Mouse (Mus musculus): ENCODE data around the gene Nfkbiz.

The Nfkbiz gene

GRCm38 (mm10) chr16:55804799-55805198 lies 33.9 kb downstream of the Nfkbiz start:
- no peak for DNase-seq (ENCODE audit: low read depth, low spot score)

GRCm38 (mm10) chr16:55801629-55802028 lies 37.1 kb downstream of the Nfkbiz start:
- DNase-seq (ENCODE audit: low read depth, low spot score): no peak

GRCm38 (mm10) chr16:55798845-55799244 lies 39.9 kb downstream of the Nfkbiz start:
- no peak for DNase-seq (ENCODE audit: low read depth, low spot score)

GRCm38 (mm10) chr16:55790326-55790725 lies 48.4 kb downstream of the Nfkbiz start:
- DNase-seq (ENCODE audit: low read depth, low spot score): no peak

GRCm38 (mm10) chr16:55789291-55789690 lies 49.4 kb downstream of the Nfkbiz start:
- no peak for DNase-seq (ENCODE audit: low read depth, low spot score)

GRCm38 (mm10) chr16:55788671-55789070 lies 50.0 kb downstream of the Nfkbiz start:
- no peak for DNase-seq (ENCODE audit: low read depth, low spot score)

GRCm38 (mm10) chr16:55787385-55788072 lies 51.2 kb downstream of the Nfkbiz start:
- DNase-seq (ENCODE audit: low read depth, low spot score): peak; percentile 22

- DNase-seq (ENCODE audit: low read depth, low spot score): peak; percentile 16
Observed at GRCm38 (mm10) chr16:55784379-55784778, 54.3 kb downstream of the Nfkbiz start.

- no peak for DNase-seq (ENCODE audit: low read depth, low spot score)
Observed at GRCm38 (mm10) chr16:55783923-55784322, 54.8 kb downstream of the Nfkbiz start.

GRCm38 (mm10) chr16:55782911-55783310 lies 55.8 kb downstream of the Nfkbiz start:
- no peak for DNase-seq (ENCODE audit: low read depth, low spot score)

- DNase-seq (ENCODE audit: low read depth, low spot score): no peak
Observed at GRCm38 (mm10) chr16:55781809-55782208, 56.9 kb downstream of the Nfkbiz start.

GRCm38 (mm10) chr16:55780958-55781558 lies 57.6 kb downstream of the Nfkbiz start:
- no peak for DNase-seq (ENCODE audit: low read depth, low spot score)

GRCm38 (mm10) chr16:55776329-55776728 lies 62.4 kb downstream of the Nfkbiz start:
- DNase-seq (ENCODE audit: low read depth, low spot score): no peak

GRCm38 (mm10) chr16:55770247-55770646 lies 68.5 kb downstream of the Nfkbiz start:
- no peak for DNase-seq (ENCODE audit: low read depth, low spot score)
